Mouse (Mus musculus) induced T-regulatory cell, adult 2 months (primary cell): ENCODE measurements around the gene Ccar1.
"Not testable (repeated sequence)": the region's sequence is repeated elsewhere in the genome, so short reads cannot be mapped to it uniquely, and the experiment has no call there.

Experiments used
- DNase-seq: peaks from one replicate; pipeline ENCODE4 v3.0.0-alpha.2; 2012; ENCODE audit warnings: low read depth

Ccar1 gene

GRCm38 (mm10) chr10:62724936-62725335 is 67.2 kb downstream of the Ccar1 start:
- DNase-seq, result no peak

DNA sequence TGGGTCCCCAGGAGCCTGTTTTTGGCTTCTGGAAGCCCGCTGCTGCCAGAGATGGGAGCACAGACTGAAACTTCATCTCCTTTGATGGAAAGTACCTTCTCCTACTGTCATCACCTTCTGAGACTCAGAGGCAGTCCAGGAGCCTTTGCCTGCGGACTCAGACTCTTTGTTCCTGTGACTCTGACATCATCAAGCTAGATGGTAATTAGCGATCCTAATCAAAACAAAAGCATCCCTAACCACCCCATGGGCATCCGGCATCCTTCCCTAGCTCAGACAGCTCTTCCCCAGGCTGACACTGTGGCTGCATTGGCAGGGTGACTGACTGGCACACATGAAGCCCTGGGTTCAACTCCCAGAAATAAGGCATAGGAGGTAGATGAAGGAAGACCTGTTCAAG is 69.4 kb downstream of the Ccar1 start:
- no peak for DNase-seq

GRCm38 (mm10) chr10:62720574-62720973 is 71.5 kb downstream of the Ccar1 start:
- DNase-seq, result not testable (repeated sequence)

DNA sequence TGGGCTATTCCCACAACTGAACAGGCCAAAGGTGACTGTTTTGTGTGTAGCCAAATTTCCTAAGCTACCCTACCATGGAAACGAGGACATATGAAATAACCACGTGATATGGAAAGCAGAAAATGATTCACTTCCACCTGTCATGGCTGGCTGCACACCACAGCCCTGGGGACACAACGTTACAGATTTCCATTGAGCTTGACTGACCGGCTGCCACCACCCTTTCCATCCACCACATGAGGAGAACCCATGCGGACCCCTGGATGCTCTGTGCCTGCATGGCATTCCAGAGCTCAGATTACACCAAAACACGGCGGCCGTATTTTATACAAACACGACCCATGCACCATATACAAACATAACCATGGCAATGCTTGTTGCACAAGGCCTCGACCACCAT is 78.6 kb downstream of the Ccar1 start:
- DNase-seq, result no peak

DNA sequence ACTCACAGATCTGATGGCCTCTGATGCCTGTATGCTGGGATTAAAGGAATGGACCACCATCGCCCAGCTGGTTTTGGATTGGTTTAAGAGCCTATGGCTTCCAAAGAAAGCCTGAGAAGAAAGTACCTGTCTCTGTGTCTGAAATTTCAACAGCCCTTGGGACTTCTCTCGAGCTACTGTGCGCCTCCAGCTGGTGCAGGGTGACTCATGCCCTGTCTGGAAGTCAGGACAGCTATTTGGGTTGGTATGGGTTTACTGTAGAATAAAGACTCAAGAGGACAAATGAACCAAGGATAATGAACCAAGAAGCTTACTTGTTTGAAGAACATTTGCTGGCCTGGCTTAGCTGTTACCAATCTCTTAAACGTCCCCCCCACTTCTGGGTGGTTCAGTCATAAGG is 88.5 kb downstream of the Ccar1 start:
- no peak for DNase-seq

- no peak for DNase-seq
These were observed 89.7 kb downstream of the Ccar1 start for GRCm38 (mm10) chr10:62702436-62702835.
